Mouse (Mus musculus): ENCODE measurements around the gene Serpina3m.

GRCm38 (mm10) chr12:104415625-104416315 lies 77.5 kb downstream of the Serpina3m start:
- no peak for TF ChIP-seq POLR2A (IDR thresholded peaks at IDR 0.05; ENCODE audit: borderline replicate concordance, insufficient read depth, low read length)
- no peak for TF ChIP-seq CTCF (IDR thresholded peaks at IDR 0.05; ENCODE audit: borderline replicate concordance, insufficient read depth, low read depth, low read length)
